8 mouse cellular contexts compared by ENCODE assay signal in the genomic region with DNA sequence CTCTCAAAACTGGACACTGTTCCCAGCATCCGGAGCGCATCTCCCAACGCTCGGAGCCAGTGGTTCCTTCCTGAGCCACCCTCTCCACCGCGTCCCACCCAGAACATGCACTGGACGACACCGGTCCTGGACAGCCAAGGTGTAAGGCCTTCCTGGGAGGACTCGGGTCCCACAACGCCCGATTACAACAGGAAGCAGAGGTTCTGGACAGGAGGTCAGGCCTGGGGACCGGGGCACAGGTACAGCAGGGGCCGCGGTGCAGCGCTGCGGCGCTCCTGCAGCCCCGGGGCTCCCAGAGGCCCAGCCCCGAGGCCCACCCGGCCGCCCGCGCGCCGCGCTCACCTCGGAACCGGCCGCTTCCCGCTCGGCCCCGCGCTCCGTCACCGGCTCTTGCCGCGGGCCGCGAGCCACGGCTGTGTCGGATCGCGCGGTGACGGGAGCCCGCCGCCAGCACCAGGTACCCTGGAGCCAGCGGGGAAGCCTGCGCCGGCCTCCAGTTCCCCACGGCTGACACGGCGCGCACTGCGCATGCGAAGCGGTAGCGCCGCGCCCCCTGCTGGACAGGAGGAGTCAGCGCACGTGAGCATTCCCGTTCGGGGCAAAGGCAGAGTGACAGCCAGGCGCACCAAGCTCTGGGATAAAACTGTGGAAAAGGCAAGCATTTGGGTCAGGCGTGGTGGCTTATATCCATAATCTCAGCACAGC. TPM values are rescaled to one million over a fixed set of nuclear protein-coding genes. Genes with fewer than 3 reads are reported as not detected.
DNase-seq lines count a peak whose midpoint lies in the region; ATAC-seq and TF ChIP-seq lines count a peak whose summit lies in the region.

Ext2 (minus strand) TSS at position 524 of the 705 bp plus-strand sequence.

- TF ChIP-seq RAD21 in CH12.LX (IDR thresholded peaks at IDR 0.05; ENCODE audit: low read depth, low read length): no peak

- peak within 1 kb of the TSS; percentile 41; the same call in 1 of the 2 replicates for H3K4me2 ChIP-seq in CH12.LX (ENCODE audit: insufficient read depth, low read depth, poor library complexity, severe bottlenecking)
- peak within 1 kb of the TSS; percentile 79 for H3K4me2 ChIP-seq in forebrain, embryonic 12.5 days
- peak within 1 kb of the TSS; percentile 88 for H3K4me2 ChIP-seq in heart, postnatal 0 days (ENCODE audit: low read depth, low read length)
- peak within 1 kb of the TSS; percentile 74 for H3K4me2 ChIP-seq in liver, embryonic 16.5 days (ENCODE audit: low read depth, low read length)
- peak within 1 kb of the TSS; percentile 79 for H3K4me2 ChIP-seq in neural tube, embryonic 13.5 days

- no peak within 1 kb of the TSS for H3K27ac ChIP-seq in CH12.LX (ENCODE audit: insufficient read depth, low read depth)
- H3K27ac ChIP-seq in forebrain, embryonic 12.5 days: no peak within 1 kb of the TSS
- H3K27ac ChIP-seq in heart, postnatal 0 days (ENCODE audit: low read depth): 0 out of 2 replicates have a peak within 1 kb of the TSS, but pooled peaks have one; percentile 32
- no peak within 1 kb of the TSS for H3K27ac ChIP-seq in liver, embryonic 16.5 days (ENCODE audit: low read length)
- H3K27ac ChIP-seq in neural tube, embryonic 13.5 days (replicated peaks): peak within 1 kb of the TSS; percentile 65
- peak within 1 kb of the TSS; percentile 62 for H3K27ac ChIP-seq in testis, adult 2 months (ENCODE audit: control insufficient read depth, insufficient read depth, low read depth, low read length)

- WGBS in forebrain, embryonic 12.5 days: under 1% methylated on average over 64 of the region's 66 CpGs
- whole genome bisulfite sequencing in heart, postnatal 0 days: under 1% methylated on average over 59 of the region's 66 CpGs
- under 1% methylated on average over 66 of the region's 66 CpGs for WGBS in liver, embryonic 16.5 days (ENCODE audit: insufficient replicate concordance)
- WGBS in neural tube, embryonic 13.5 days: 3% methylated on average over 66 of the region's 66 CpGs

- no peaks in the 10 kb centered on the region for H3K27me3 ChIP-seq in CH12.LX (replicated peaks)
- no peaks in the 10 kb centered on the region for H3K27me3 ChIP-seq in forebrain, embryonic 12.5 days
- H3K27me3 ChIP-seq in heart, postnatal 0 days (ENCODE audit: control insufficient read depth, insufficient read depth, low read length): no peaks in the 10 kb centered on the region
- no peaks in the 10 kb centered on the region for H3K27me3 ChIP-seq in liver, embryonic 16.5 days (ENCODE audit: control insufficient read depth, insufficient read depth, low read depth, low read length)
- no peaks in the 10 kb centered on the region for H3K27me3 ChIP-seq in neural tube, embryonic 13.5 days
- H3K27me3 ChIP-seq in testis, adult 2 months (ENCODE audit: control insufficient read depth, insufficient read depth, low read length): no peaks in the 10 kb centered on the region

- TF ChIP-seq POLR2A in CH12.LX (IDR thresholded peaks at IDR 0.05; ENCODE audit: low read depth, low read length): peak; percentile 65; the same call in 1 of the 2 replicates
- TF ChIP-seq POLR2A in testis, adult 2 months (IDR thresholded peaks at IDR 0.05; ENCODE audit: control insufficient read depth, low read depth, low read length): peak; percentile 21; the same call in 1 of the 2 replicates

- in situ Hi-C loops in CH12.LX (cut with MboI; ENCODE audit: low pct_ligation_motif_present, low pct_unique_long_range_greater_than_20kb, low sequenced_read_pairs): no loop called here

- no peaks in the 10 kb centered on the region for H3K9me3 ChIP-seq in CH12.LX (replicated peaks; ENCODE audit: low read length)
- no peaks in the 10 kb centered on the region for H3K9me3 ChIP-seq in forebrain, embryonic 12.5 days
- no peaks in the 10 kb centered on the region for H3K9me3 ChIP-seq in heart, postnatal 0 days (replicated peaks; ENCODE audit: control insufficient read depth, low read length)
- H3K9me3 ChIP-seq in liver, embryonic 16.5 days (replicated peaks; ENCODE audit: control insufficient read depth, low read length): no peaks in the 10 kb centered on the region
- H3K9me3 ChIP-seq in neural tube, embryonic 13.5 days: no peaks in the 10 kb centered on the region

- peak within 1 kb of the TSS; percentile 59 for H3K9ac ChIP-seq in CH12.LX (ENCODE audit: insufficient read depth, low read depth)
- peak within 1 kb of the TSS; percentile 96 for H3K9ac ChIP-seq in forebrain, embryonic 12.5 days
- peak within 1 kb of the TSS; percentile 96 for H3K9ac ChIP-seq in heart, postnatal 0 days (replicated peaks; ENCODE audit: low read depth, low read length)
- peak within 1 kb of the TSS; percentile 85 for H3K9ac ChIP-seq in liver, embryonic 16.5 days (ENCODE audit: low read depth, low read length)
- peak within 1 kb of the TSS; percentile 98 for H3K9ac ChIP-seq in neural tube, embryonic 13.5 days

- no peak for TF ChIP-seq EP300 in CH12.LX (IDR thresholded peaks at IDR 0.05; ENCODE audit: low read length)
- TF ChIP-seq EP300 in heart, postnatal 0 days (IDR thresholded peaks at IDR 0.05; ENCODE audit: low read depth): no peak

- peaks cover 0 to 9% of the 10 kb centered on the region in 2 experiments; a peak in 2 of 4 replicates for H3K4me1 ChIP-seq in CH12.LX (ENCODE audit: control insufficient read depth in 1 of 2, insufficient read depth in 2 of 2)
- peaks cover 15% of the 10 kb centered on the region for H3K4me1 ChIP-seq in forebrain, embryonic 12.5 days
- H3K4me1 ChIP-seq in heart, postnatal 0 days (ENCODE audit: control insufficient read depth, insufficient read depth): peaks cover 8% of the 10 kb centered on the region
- peaks cover 13% of the 10 kb centered on the region for H3K4me1 ChIP-seq in liver, embryonic 16.5 days (ENCODE audit: control insufficient read depth, low read depth, low read length)
- peaks cover 22% of the 10 kb centered on the region for H3K4me1 ChIP-seq in neural tube, embryonic 13.5 days (replicated peaks)
- H3K4me1 ChIP-seq in testis, adult 2 months (ENCODE audit: control insufficient read depth, insufficient read depth, low read length): peaks cover 6% of the 10 kb centered on the region

- H3K4me3 ChIP-seq in CH12.LX (replicated peaks in 1 of 3; ENCODE audit: low read depth in 2 of 3, low read length in 2 of 3, poor library complexity in 1 of 3): peak within 1 kb of the TSS; percentile 77 to 92 (median 80)
- H3K4me3 ChIP-seq in forebrain, embryonic 12.5 days (replicated peaks): peak within 1 kb of the TSS; percentile 98
- H3K4me3 ChIP-seq in heart, postnatal 0 days (ENCODE audit: low read depth, low read length): peak within 1 kb of the TSS; percentile 96
- peak within 1 kb of the TSS; percentile 80 for H3K4me3 ChIP-seq in liver, embryonic 16.5 days (ENCODE audit: low read depth, low read length)
- peak within 1 kb of the TSS; percentile 94 for H3K4me3 ChIP-seq in neural tube, embryonic 13.5 days
- peak within 1 kb of the TSS; percentile 93 for H3K4me3 ChIP-seq in testis, adult 2 months (ENCODE audit: control insufficient read depth, low read depth, low read length)

- DNase-seq in CH12.LX (ENCODE audit: extremely low read depth): peak; percentile 72
- peak; percentile 72 for DNase-seq in c-Kit-positive CD71-positive TER-119-negative erythroid progenitor cells, embryonic 14.5 days (ENCODE audit: low read depth)
- peak; percentile 82 for DNase-seq in heart, postnatal 0 days (ENCODE audit: low spot score)
- peak; percentile 94 to 95 for DNase-seq in kidney, postnatal 4 days

- dilution Hi-C loops in CH12.LX (cut with MboI; ENCODE audit: extremely low pct_ligation_motif_present, extremely low pct_unique_long_range_greater_than_20kb, low sequenced_read_pairs): no loop called here

- TF ChIP-seq CTCF in CH12.LX (conservative IDR thresholded peaks at IDR 0.05 in 1 of 2, IDR thresholded peaks at IDR 0.05 in 1 of 2; ENCODE audit: low read depth in 2 of 2, low read length in 2 of 2): peak; percentile 63 to 89
- TF ChIP-seq CTCF in heart, postnatal 0 days (IDR thresholded peaks at IDR 0.05; ENCODE audit: low read depth): peak; percentile 95
- TF ChIP-seq CTCF in testis, adult 2 months (IDR thresholded peaks at IDR 0.05; ENCODE audit: control insufficient read depth, insufficient read depth, insufficient replicate concordance, low read depth, low read length): peak; percentile 100

- peaks cover 5 to 28% of the 10 kb centered on the region in 2 experiments for H3K36me3 ChIP-seq in CH12.LX (replicated peaks in 1 of 2; ENCODE audit: control insufficient read depth in 1 of 2, insufficient read depth in 1 of 2, low read length in 1 of 2)
- no peaks in the 10 kb centered on the region for H3K36me3 ChIP-seq in forebrain, embryonic 12.5 days (replicated peaks)
- peaks cover 5% of the 10 kb centered on the region; the same call in 1 of the 2 replicates for H3K36me3 ChIP-seq in heart, postnatal 0 days (replicated peaks; ENCODE audit: control insufficient read depth, insufficient read depth, low read length)
- no peaks in the 10 kb centered on the region for H3K36me3 ChIP-seq in liver, embryonic 16.5 days (ENCODE audit: control insufficient read depth, insufficient read depth)
- H3K36me3 ChIP-seq in neural tube, embryonic 13.5 days: peaks cover 9% of the 10 kb centered on the region; the same call in 1 of the 2 replicates
- no peaks in the 10 kb centered on the region for H3K36me3 ChIP-seq in testis, adult 2 months (ENCODE audit: control insufficient read depth, insufficient read depth, low read length)

- H3K79me2 ChIP-seq in CH12.LX (replicated peaks; ENCODE audit: control insufficient read depth, extremely low read depth, insufficient read depth, poor library complexity, severe bottlenecking): no peaks in the 10 kb centered on the region

- peak; percentile 94 for ATAC-seq in forebrain, embryonic 12.5 days (ENCODE audit: low FRiP score)
- peak; percentile 92 for ATAC-seq in heart, postnatal 0 days (ENCODE audit: insufficient read depth, low read depth)
- ATAC-seq in liver, embryonic 16.5 days (ENCODE audit: low read depth): peak; percentile 86
- ATAC-seq in neural tube, embryonic 13.5 days (ENCODE audit: low read depth): peak; percentile 93

TF ChIP-seq in CH12.LX, 34 proteins besides CTCF, POLR2A, EP300 and RAD21 (continues in another document):
- TF ChIP-seq USF2 (conservative IDR thresholded peaks at IDR 0.05; ENCODE audit: low read depth, low read length): no peak; the same call in 1 of the 2 replicates
- no peak for TF ChIP-seq JUN (IDR thresholded peaks at IDR 0.05; ENCODE audit: insufficient read depth, low read depth, low read length)
- peak; percentile 52; the same call in 1 of the 2 replicates for TF ChIP-seq HCFC1 (IDR thresholded peaks at IDR 0.05; ENCODE audit: low read depth, low read length)

RNA-seq across cellular contexts. Expression of gene Ext2, which starts in this region (rescaled TPM):
- total RNA-seq in CH12.LX (2012; rRNA removed): 21.7 and 26.9 TPM in 2 replicates
- total RNA-seq in CH12.LX (2014; rRNA removed): 18.7 and 20.2 TPM in 2 replicates
- 30.4 and 33.1 TPM in 2 replicates for polyA plus RNA-seq in CH12.LX (2012; ENCODE audit: insufficient read length, low read depth)
- polyA plus RNA-seq in forebrain, embryonic 12.5 days (2016; fragmentation: Nextera tagmentation; extraction: Ambion mirVana): 68.8 and 69.2 TPM in 2 replicates
- total RNA-seq in heart, postnatal 0 days (2014; rRNA removed; ENCODE audit: low replicate concordance): 32.8 TPM in 2 replicates
- 38.2 and 40.3 TPM in 2 replicates for polyA plus RNA-seq in heart, postnatal 0 days (2015; fragmentation: Nextera tagmentation; extraction: Ambion mirVana)
- 27.0 and 27.2 TPM in 2 replicates for polyA plus RNA-seq in liver, embryonic 16.5 days (2015; fragmentation: Nextera tagmentation; extraction: Ambion mirVana)
- 71.4 and 78.4 TPM in 2 replicates for polyA plus RNA-seq in neural tube, embryonic 13.5 days (2015; fragmentation: Nextera tagmentation; extraction: Ambion mirVana)
- 15.5 and 17.6 TPM in 2 replicates for polyA plus RNA-seq in testis, adult 2 months (2012; rRNA removed)

Comparison
In these comparisons a context has a peak if more than half of its experiments do, and no peak if none do; other contexts are left out.
1. H3K27ac ChIP-seq: peak in heart, postnatal 0 days (single experiment), neural tube, embryonic 13.5 days (single experiment) and testis, adult 2 months (single experiment); none in CH12.LX (single experiment), forebrain, embryonic 12.5 days (single experiment) and liver, embryonic 16.5 days (single experiment).
2. Peak in every context shown above with its lines, with median percentiles within 50 percentile points of each other: DNase-seq, H3K4me2 ChIP-seq, H3K4me3 ChIP-seq, H3K9ac ChIP-seq, CTCF ChIP-seq and ATAC-seq.